Mouse (Mus musculus) MEL (cell line): ENCODE measurements at regions not wholly inside any gene's neighbourhood (a gene's known extent, or its start where the extent isn't known, plus 50 kb on each side); places are given as distances from the start of the nearest gene placed in this dataset.

Source experiments
- DNase-seq: peaks from one replicate; pipeline ENCODE4 v3.0.0; 2011; ENCODE audit warnings: low read depth, low spot score
- H3K27ac ChIP-seq: 2 replicates; pipeline ENCODE4 v1.5.1; 2012; ENCODE audit warnings: low read depth, mild to moderate bottlenecking, control low read depth, low read length, moderate library complexity; ENCODE audit not compliant: control insufficient read depth
- H3K27me3 ChIP-seq, 2 experiments: fragments of 150-350 bp in 1 of 2; sonication (generic) in 1 of 2; 2 replicates each; pipeline ENCODE4 v1.6.1; 2012; ENCODE audit warnings: low read length in 2 of 2, mild to moderate bottlenecking in 2 of 2, improper control_type of control experiment in 1 of 2, moderate library complexity in 1 of 2; ENCODE audit not compliant: insufficient read depth in 2 of 2, control insufficient read depth in 1 of 2
- H3K36me3 ChIP-seq, 2 experiments: 2 replicates each; pipeline ENCODE4 v1.6.1; 2012 to 2014; ENCODE audit warnings: low read length in 2 of 2, improper control_type of control experiment in 1 of 2, inconsistent platforms in 1 of 2, mild to moderate bottlenecking in 1 of 2; ENCODE audit not compliant: insufficient read depth in 2 of 2, control insufficient read depth in 1 of 2
- H3K4me1 ChIP-seq, 2 experiments: fragments of 150-350 bp in 1 of 2; sonication (generic) in 1 of 2; 2 replicates each; pipeline ENCODE4 v1.6.1; 2012; ENCODE audit warnings: low read length in 2 of 2, improper control_type of control experiment in 1 of 2, mild to moderate bottlenecking in 1 of 2; ENCODE audit not compliant: insufficient read depth in 2 of 2, control insufficient read depth in 1 of 2
- H3K4me3 ChIP-seq, 2 experiments: fragments of 150-350 bp in 1 of 2; sonication (generic) in 1 of 2; 2 replicates each; pipeline ENCODE4 v1.5.1; 2012; ENCODE audit warnings: low read depth in 2 of 2, low read length in 2 of 2, mild to moderate bottlenecking in 2 of 2, moderate library complexity in 2 of 2, control low read depth in 1 of 2, improper control_type of control experiment in 1 of 2; ENCODE audit not compliant: control insufficient read depth in 1 of 2, insufficient read depth in 1 of 2
- H3K79me2 ChIP-seq: 2 replicates; pipeline ENCODE4 v1.6.1; 2012; ENCODE audit warnings: mild to moderate bottlenecking, low read length, moderate library complexity; ENCODE audit not compliant: control insufficient read depth, poor library complexity, insufficient read depth
- H3K9ac ChIP-seq: 2 replicates; pipeline ENCODE4 v1.6.1; 2012; ENCODE audit warnings: low read depth, mild to moderate bottlenecking, control low read depth, low read length, moderate library complexity; ENCODE audit not compliant: control insufficient read depth, poor library complexity, severe bottlenecking
- H3K9me3 ChIP-seq: fragments of 150-350 bp; sonication (generic); replicated peaks from 2 replicates; pipeline ENCODE4 v1.6.1; 2012; ENCODE audit warnings: mild to moderate bottlenecking, low read length, improper control_type of control experiment, moderate library complexity; ENCODE audit not compliant: insufficient read depth
- BHLHE40 ChIP-seq: IDR thresholded peaks from 2 replicates; pipeline ENCODE4 v1.6.1; 2012; ENCODE audit warnings: low read depth, mild to moderate bottlenecking, inconsistent platforms, low read length, improper control_type of control experiment, borderline replicate concordance
- CHD1 ChIP-seq: IDR thresholded peaks from 2 replicates; pipeline ENCODE4 v1.6.1; 2012; ENCODE audit warnings: low read depth, mild to moderate bottlenecking, inconsistent platforms, low read length, improper control_type of control experiment
- CHD2 ChIP-seq: IDR thresholded peaks from 2 replicates; pipeline ENCODE4 v1.6.1; 2011; ENCODE audit warnings: low read length, improper control_type of control experiment
- EP300 ChIP-seq, 2 experiments: IDR thresholded peaks; 2 replicates each; pipeline ENCODE4 v1.6.1; 2011; ENCODE audit warnings: improper control_type of control experiment in 2 of 2, low read length in 2 of 2, low read depth in 1 of 2, mild to moderate bottlenecking in 1 of 2
- ETS1 ChIP-seq: IDR thresholded peaks from 2 replicates; pipeline ENCODE4 v1.6.1; 2012; ENCODE audit warnings: low read depth, mild to moderate bottlenecking, inconsistent platforms, low read length, improper control_type of control experiment, moderate library complexity
- GABPA ChIP-seq: IDR thresholded peaks from 2 replicates; pipeline ENCODE4 v1.6.1; 2012; ENCODE audit warnings: low read depth, mild to moderate bottlenecking, inconsistent platforms, low read length, improper control_type of control experiment, moderate library complexity
- GATA1 ChIP-seq: IDR thresholded peaks from 2 replicates; pipeline ENCODE4 v1.6.1; 2011; ENCODE audit warnings: low read depth, low read length, improper control_type of control experiment
- KAT2A ChIP-seq: conservative IDR thresholded peaks from 2 replicates; pipeline ENCODE4 v1.6.1; 2012; ENCODE audit warnings: low read depth, low read length, improper control_type of control experiment, inconsistent platforms
- MYB ChIP-seq: IDR thresholded peaks from 2 replicates; pipeline ENCODE4 v1.6.1; 2011; ENCODE audit warnings: mild to moderate bottlenecking, low read depth, low read length, improper control_type of control experiment
- MYC ChIP-seq: IDR thresholded peaks from 2 replicates; pipeline ENCODE4 v1.6.1; 2011; ENCODE audit warnings: low read depth, mild to moderate bottlenecking, low read length, improper control_type of control experiment, moderate library complexity
- NELFE ChIP-seq: IDR thresholded peaks from 2 replicates; pipeline ENCODE4 v1.6.1; 2011; ENCODE audit warnings: low read depth, low read length, improper control_type of control experiment
- NRF1 ChIP-seq: IDR thresholded peaks from 2 replicates; pipeline ENCODE4 v1.6.1; 2014; ENCODE audit warnings: low read depth, mild to moderate bottlenecking, inconsistent platforms, low read length, improper control_type of control experiment, moderate library complexity; ENCODE audit not compliant: poor library complexity, insufficient read depth, severe bottlenecking
- RCOR1 ChIP-seq: IDR thresholded peaks from 2 replicates; pipeline ENCODE4 v1.6.1; 2012; ENCODE audit warnings: low read depth, mild to moderate bottlenecking, inconsistent platforms, low read length, improper control_type of control experiment
- SMC3 ChIP-seq: IDR thresholded peaks from 2 replicates; pipeline ENCODE4 v1.6.1; 2011; ENCODE audit warnings: low read depth, low read length, improper control_type of control experiment
- TAL1 ChIP-seq: IDR thresholded peaks from 2 replicates; pipeline ENCODE4 v1.6.1; 2012; ENCODE audit warnings: mild to moderate bottlenecking, inconsistent platforms, low read length, moderate library complexity, mixed read lengths
- TCF12 ChIP-seq: IDR thresholded peaks from 2 replicates; pipeline ENCODE4 v1.6.1; 2014; ENCODE audit warnings: low read depth, mild to moderate bottlenecking, inconsistent platforms, low read length, improper control_type of control experiment, moderate library complexity
- UBTF ChIP-seq: IDR thresholded peaks from 2 replicates; pipeline ENCODE4 v1.6.1; 2012; ENCODE audit warnings: low read depth, mild to moderate bottlenecking, inconsistent platforms, low read length, improper control_type of control experiment, moderate library complexity, borderline replicate concordance; ENCODE audit not compliant: insufficient read depth
- USF1 ChIP-seq: IDR thresholded peaks from 2 replicates; pipeline ENCODE4 v1.6.1; 2014; ENCODE audit warnings: low read depth, mild to moderate bottlenecking, inconsistent platforms, low read length, improper control_type of control experiment, moderate library complexity
- USF2 ChIP-seq, 2 experiments: IDR thresholded peaks; 2 replicates each; pipeline ENCODE4 v1.6.1; 2011 to 2012; ENCODE audit warnings: improper control_type of control experiment in 2 of 2, low read length in 2 of 2, borderline replicate concordance in 1 of 2, inconsistent platforms in 1 of 2, low read depth in 1 of 2, mild to moderate bottlenecking in 1 of 2; ENCODE audit not compliant: insufficient read depth in 1 of 2
- ZNF384 ChIP-seq: IDR thresholded peaks from 2 replicates; pipeline ENCODE4 v1.6.1; 2012; ENCODE audit warnings: low read depth, mild to moderate bottlenecking, inconsistent platforms, low read length, improper control_type of control experiment

DNA sequence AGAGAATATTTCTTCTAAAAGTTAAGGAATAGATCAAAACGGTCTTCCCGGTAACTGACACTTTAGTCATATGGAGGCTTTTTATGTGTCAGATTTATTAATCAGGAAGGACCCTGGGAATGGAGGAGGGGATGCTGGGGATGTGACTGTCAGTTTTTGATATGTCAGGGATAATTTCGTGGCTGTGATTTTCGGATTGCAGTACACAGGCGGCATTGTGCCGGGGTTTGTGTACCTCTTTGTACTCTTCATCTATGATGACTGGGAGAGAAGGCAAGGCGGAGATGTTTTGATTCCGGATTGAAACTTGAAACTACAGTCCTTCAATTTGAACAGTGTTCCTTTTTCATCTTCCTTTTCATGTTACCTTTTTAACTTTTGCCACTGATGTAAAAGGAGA is 344.2 kb downstream of the Mdfic start:
- Histone ChIP-seq H3K27ac (no peak overlapping the region), H3K79me2 (no peaks in the 10 kb centered on the region), H3K9me3 (no peaks in the 10 kb centered on the region), H3K36me3 (no peaks in the 10 kb centered on the region), H3K4me3 (no peak overlapping the region), H3K27me3 (no peaks in the 10 kb centered on the region), H3K4me1 (no peaks in the 10 kb centered on the region), H3K9ac (no peak overlapping the region)
- TF ChIP-seq GABPA (no peak), NELFE (no peak), SMC3 (no peak)
- DNase-seq = no peak

DNA sequence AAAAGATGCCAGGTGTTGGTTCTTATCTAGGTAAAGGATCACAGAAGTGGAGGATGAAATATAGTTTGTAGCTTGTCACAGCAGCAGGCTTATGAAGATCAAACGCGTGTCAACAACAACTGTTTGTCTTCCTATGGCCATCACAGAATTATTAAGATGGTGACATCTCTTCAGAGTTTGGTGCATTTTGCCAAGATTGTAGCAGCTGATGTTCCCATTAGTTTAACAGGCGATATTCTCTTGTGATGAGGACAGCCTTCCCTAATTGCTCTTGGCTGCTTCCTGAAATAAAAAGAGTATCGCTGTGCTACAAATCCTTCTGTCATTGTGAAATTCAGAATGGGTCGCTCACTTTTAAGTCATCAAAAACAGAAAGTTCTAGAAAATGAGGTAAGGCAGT is 344.7 kb downstream of the Mdfic start:
- TF ChIP-seq CHD1 (no peak), ETS1 (no peak), SMC3 (no peak), UBTF (no peak), ZNF384 (no peak), CHD2 (no peak), GABPA (no peak), KAT2A (no peak), TCF12 (no peak), MYC (no peak), EP300 (IDR thresholded peaks at IDR 0.05; ENCODE audit: low read depth in 1 of 2, low read length in 2 of 2) (no peak), USF1 (no peak), MYB (no peak), TAL1 (no peak), NRF1 (no peak), BHLHE40 (no peak), GATA1 (no peak), RCOR1 (no peak), USF2 (IDR thresholded peaks at IDR 0.05; ENCODE audit: borderline replicate concordance in 1 of 2, insufficient read depth in 1 of 2, low read depth in 1 of 2, low read length in 2 of 2) (no peak)
- Histone ChIP-seq H3K79me2 (no peaks in the 10 kb centered on the region), H3K4me3 (no peak overlapping the region), H3K9ac (no peak overlapping the region), H3K36me3 (no peaks in the 10 kb centered on the region), H3K4me1 (no peaks in the 10 kb centered on the region), H3K9me3 (no peaks in the 10 kb centered on the region), H3K27me3 (no peaks in the 10 kb centered on the region), H3K27ac (no peak overlapping the region)
- no peak for DNase-seq
